Mouse (Mus musculus): ENCODE measurements around the gene Taf4. TPM values are rescaled to one million over a fixed set of nuclear protein-coding genes. Genes with fewer than 3 reads are reported as not detected.

Taf4 gene
- polyA plus RNA-seq, 1 experiment from 2014 or later: 2.0 TPM

DNA sequence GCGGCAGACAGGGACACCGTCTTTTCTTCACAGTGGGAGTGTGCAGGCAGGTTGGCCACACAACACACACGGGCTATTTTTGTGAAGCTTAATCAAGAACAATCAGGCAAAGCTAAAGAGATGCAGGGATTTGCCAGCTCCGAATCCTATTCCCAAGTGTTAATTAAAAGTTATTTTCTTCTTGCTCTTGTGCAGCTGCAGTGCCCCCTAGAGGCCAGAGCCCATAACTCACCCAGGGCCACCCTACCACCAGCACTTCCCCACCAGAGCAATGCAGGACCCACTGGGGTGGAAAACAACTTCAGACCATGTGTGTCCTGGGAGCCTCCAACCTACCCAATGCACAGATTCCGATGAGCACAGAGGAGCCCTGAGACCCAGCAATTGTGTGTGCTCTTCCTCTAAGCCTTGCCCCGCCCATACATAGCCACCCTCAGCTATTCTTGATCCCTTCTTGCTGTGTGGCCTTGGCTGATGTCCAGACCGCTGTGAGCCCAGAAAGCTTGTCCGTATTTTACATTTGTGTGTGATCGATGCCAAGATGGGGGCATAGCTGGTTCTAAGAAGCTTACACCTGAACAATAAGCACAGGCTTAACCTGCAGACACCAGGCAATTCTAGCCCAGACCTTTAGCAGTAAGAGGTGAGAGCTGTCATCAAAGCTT is 98.8 kb downstream of the Taf4 start:
- DNase-seq (no peak), ATAC-seq (ENCODE audit: low read depth) (no peak)
- no peak overlapping the region for H3K27ac ChIP-seq
- 52% methylated on average over 9 of the region's 9 CpGs for WGBS (ENCODE audit: insufficient replicate concordance)
- H3K4me3 ChIP-seq (replicated peaks): no peak overlapping the region
- H3K9ac ChIP-seq: no peak overlapping the region
- H3K9me3 ChIP-seq (replicated peaks): no peaks in the 10 kb centered on the region
- no peaks in the 10 kb centered on the region for H3K4me1 ChIP-seq (replicated peaks)
- H3K27me3 ChIP-seq: no peaks in the 10 kb centered on the region
- H3K36me3 ChIP-seq: no peaks in the 10 kb centered on the region
- no peak overlapping the region for H3K4me2 ChIP-seq

DNA sequence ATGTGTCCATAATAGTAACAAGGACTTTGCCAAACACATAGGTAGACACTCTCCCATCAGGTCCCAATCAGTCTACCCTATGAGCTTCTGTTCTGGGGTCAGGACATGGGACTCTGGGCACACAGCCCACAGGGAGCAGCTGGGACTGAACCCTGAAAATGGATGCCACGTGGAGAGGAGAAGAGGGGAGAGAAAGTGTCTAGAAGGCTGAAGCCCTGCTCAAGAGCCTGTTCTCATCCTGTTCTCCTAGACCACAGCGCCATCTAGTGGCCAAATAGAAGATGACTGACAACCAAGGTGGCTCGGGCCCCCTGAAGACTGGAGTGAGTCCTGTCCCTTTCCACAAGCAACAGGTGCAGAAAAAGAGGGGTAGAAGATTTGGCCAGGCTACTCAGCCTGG is 101.3 kb downstream of the Taf4 start:
- H3K9ac ChIP-seq: no peak overlapping the region
- no peak overlapping the region for H3K27ac ChIP-seq
- no peaks in the 10 kb centered on the region for H3K27me3 ChIP-seq
- H3K9me3 ChIP-seq (replicated peaks): no peaks in the 10 kb centered on the region
- no peaks in the 10 kb centered on the region for H3K4me1 ChIP-seq (replicated peaks)
- WGBS (ENCODE audit: insufficient replicate concordance): 8% methylated on average over 3 of the region's 3 CpGs
- H3K4me2 ChIP-seq: no peak overlapping the region
- ATAC-seq (ENCODE audit: low read depth) (0 out of 2 replicates have a peak, but pooled peaks have one; percentile 9), DNase-seq (peak; percentile 8)
- no peak overlapping the region for H3K4me3 ChIP-seq (replicated peaks)
- no peaks in the 10 kb centered on the region for H3K36me3 ChIP-seq

DNA sequence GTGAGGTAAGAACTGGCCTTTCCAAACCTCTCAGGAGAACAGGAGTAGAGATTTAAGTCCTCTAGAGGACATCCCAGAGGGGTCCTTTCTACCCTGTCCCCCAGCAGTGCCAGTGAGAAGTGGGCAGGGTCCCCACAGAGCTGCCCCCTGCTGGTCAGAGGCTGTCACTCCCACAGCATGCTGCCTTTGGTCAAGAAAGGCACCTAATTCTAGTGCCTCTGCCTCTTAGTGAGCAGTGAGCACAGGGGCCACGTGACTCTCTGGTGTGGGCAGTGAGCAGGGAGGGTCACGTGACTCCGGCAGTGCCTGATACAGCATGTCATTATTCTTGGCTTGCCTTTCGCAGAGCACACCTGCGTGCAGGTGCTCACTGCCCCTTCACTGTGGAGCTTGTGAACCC is 103.1 kb downstream of the Taf4 start:
- no peak overlapping the region for H3K27ac ChIP-seq
- H3K4me2 ChIP-seq: no peak overlapping the region
- H3K36me3 ChIP-seq: no peaks in the 10 kb centered on the region
- ATAC-seq (ENCODE audit: low read depth): no peak
- no peak overlapping the region for H3K9ac ChIP-seq
- no peak for DNase-seq
- no peaks in the 10 kb centered on the region for H3K27me3 ChIP-seq
- no peaks in the 10 kb centered on the region for H3K9me3 ChIP-seq (replicated peaks)
- no peak overlapping the region for H3K4me3 ChIP-seq (replicated peaks)
- 33% methylated on average over 5 of the region's 5 CpGs for WGBS (ENCODE audit: insufficient replicate concordance)
- no peaks in the 10 kb centered on the region for H3K4me1 ChIP-seq (replicated peaks)

DNA sequence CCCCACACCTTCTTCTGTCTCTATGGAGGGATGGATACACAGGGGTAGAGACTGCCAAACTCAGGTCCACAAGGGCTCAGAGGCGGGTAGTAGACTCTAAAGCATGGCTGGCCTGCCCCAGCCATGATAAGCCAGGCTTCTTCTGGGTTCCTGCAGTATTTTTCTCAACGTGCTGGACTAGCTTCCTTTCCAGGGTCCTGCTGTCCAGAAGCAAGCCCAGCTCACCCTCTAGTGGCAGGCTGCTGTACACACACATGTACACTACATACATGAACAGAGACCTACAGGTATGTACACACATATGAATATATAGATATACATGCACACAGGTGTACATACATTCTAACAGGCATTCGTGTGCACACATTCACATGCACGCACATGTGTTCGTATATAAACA is 103.7 kb downstream of the Taf4 start:
- DNase-seq: no peak
- Histone ChIP-seq H3K9me3 (replicated peaks) (no peaks in the 10 kb centered on the region), H3K27ac (no peak overlapping the region), H3K4me2 (no peak overlapping the region), H3K36me3 (no peaks in the 10 kb centered on the region), H3K4me1 (replicated peaks) (no peaks in the 10 kb centered on the region), H3K27me3 (no peaks in the 10 kb centered on the region), H3K9ac (no peak overlapping the region), H3K4me3 (replicated peaks) (no peak overlapping the region)
- WGBS (ENCODE audit: insufficient replicate concordance): 51% methylated on average over 5 of the region's 5 CpGs
- no peak for ATAC-seq (ENCODE audit: low read depth)

DNA sequence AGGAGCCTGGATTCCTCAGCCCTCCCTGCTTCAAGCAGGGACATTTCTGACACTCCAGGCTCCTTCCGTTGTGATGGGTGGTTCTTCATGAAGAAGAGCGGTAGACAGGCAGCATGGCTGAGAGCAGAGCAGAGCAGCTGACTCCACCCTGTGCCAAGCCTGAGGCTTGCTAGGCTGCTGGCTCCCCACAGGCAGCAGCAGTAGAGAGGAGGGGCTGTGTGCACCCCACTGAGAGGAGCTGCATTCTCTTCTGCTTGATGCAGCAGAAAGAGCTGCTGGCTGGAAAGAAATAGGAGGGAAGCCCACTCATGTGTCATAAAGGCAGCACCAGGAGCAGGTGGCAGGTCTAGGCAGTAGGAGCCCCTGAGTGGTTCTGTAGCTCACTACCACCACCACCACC is 106.6 kb downstream of the Taf4 start:
- Histone ChIP-seq H3K4me3 (replicated peaks) (no peak overlapping the region), H3K9ac (no peak overlapping the region), H3K36me3 (no peaks in the 10 kb centered on the region), H3K4me1 (replicated peaks) (no peaks in the 10 kb centered on the region), H3K27me3 (no peaks in the 10 kb centered on the region), H3K4me2 (no peak overlapping the region), H3K9me3 (replicated peaks) (no peaks in the 10 kb centered on the region), H3K27ac (no peak overlapping the region)
- 26% methylated on average over 2 of the region's 2 CpGs for WGBS (ENCODE audit: insufficient replicate concordance)
- no peak for ATAC-seq (ENCODE audit: low read depth)
- no peak for DNase-seq

DNA sequence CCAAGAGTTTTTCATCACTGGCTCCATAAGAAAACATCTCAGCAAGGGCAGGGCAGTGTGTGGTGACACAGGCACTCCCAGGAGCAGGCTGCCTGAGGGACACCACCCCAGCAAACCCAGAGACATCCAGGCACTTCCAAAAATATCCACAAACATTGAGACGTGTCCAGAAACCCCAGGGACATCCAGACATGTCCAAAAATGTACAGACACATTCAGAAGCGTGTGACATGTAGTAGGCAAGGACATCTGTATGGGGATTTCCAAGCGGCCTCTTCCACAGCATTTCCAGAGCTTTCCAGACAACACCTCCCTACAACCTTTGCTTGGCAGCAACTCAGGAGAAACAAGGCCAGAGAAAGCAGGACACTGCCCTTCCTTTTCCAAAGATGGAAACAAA is 108.8 kb downstream of the Taf4 start:
- no peak overlapping the region for H3K4me3 ChIP-seq (replicated peaks)
- H3K27ac ChIP-seq: no peak overlapping the region
- 42% methylated on average over 3 of the region's 3 CpGs for WGBS (ENCODE audit: insufficient replicate concordance)
- H3K36me3 ChIP-seq: no peaks in the 10 kb centered on the region
- DNase-seq (no peak), ATAC-seq (ENCODE audit: low read depth) (no peak)
- no peaks in the 10 kb centered on the region for H3K9me3 ChIP-seq (replicated peaks)
- H3K4me2 ChIP-seq: no peak overlapping the region
- H3K9ac ChIP-seq: no peak overlapping the region
- H3K27me3 ChIP-seq: no peaks in the 10 kb centered on the region
- no peaks in the 10 kb centered on the region for H3K4me1 ChIP-seq (replicated peaks)

DNA sequence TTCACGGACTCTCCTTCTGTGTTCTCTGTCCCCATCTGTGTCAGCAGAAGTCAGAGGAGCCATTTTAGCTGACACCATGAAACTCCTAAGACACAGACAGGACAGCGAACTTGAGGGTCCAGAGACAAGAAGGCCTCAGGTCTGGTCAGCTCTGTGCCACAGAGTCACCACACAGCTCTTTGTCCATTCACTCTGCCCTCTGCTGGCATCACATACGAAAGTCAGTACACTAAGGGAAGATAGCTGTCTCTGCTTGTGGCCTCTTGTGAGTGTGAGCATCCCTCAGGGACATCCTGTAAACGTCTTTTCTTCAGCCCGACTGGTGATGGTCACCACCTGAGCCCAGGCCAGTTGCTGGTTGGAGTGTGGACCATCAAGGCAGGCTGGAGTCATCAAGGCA is 111.3 kb downstream of the Taf4 start:
- no peaks in the 10 kb centered on the region for H3K36me3 ChIP-seq
- 46% methylated on average over 5 of the region's 5 CpGs for WGBS (ENCODE audit: insufficient replicate concordance)
- no peaks in the 10 kb centered on the region for H3K27me3 ChIP-seq
- H3K27ac ChIP-seq: no peak overlapping the region
- H3K4me3 ChIP-seq (replicated peaks): no peak overlapping the region
- ATAC-seq (ENCODE audit: low read depth) (no peak), DNase-seq (no peak)
- no peak overlapping the region for H3K4me2 ChIP-seq
- no peaks in the 10 kb centered on the region for H3K9me3 ChIP-seq (replicated peaks)
- no peaks in the 10 kb centered on the region for H3K4me1 ChIP-seq (replicated peaks)
- no peak overlapping the region for H3K9ac ChIP-seq

DNA sequence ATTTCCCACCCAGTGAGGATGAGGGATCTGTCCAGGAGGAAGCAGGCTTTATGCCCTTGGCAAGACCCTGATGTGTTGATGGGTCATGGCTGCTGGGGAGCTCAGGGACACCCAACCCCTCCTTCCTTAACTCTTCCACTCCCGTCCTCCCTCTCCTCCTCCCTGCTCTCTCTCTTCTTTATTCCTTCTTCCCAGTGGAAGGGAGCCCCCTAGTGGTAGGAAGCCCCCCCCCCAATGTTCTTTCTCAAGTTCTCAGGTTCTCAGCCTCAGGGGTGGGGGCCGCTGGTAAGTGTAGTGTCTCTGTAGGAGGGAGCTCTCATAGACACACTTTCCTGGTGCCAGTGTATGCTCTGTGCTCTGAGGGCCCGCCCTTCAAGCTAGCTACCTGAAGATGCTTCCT is 113.2 kb downstream of the Taf4 start:
- 48% methylated on average over 3 of the region's 3 CpGs for WGBS (ENCODE audit: insufficient replicate concordance)
- H3K4me3 ChIP-seq (replicated peaks): no peak overlapping the region
- H3K9me3 ChIP-seq (replicated peaks): no peaks in the 10 kb centered on the region
- H3K4me2 ChIP-seq: no peak overlapping the region
- no peaks in the 10 kb centered on the region for H3K27me3 ChIP-seq
- DNase-seq (no peak), ATAC-seq (ENCODE audit: low read depth) (no peak)
- H3K36me3 ChIP-seq: no peaks in the 10 kb centered on the region
- no peaks in the 10 kb centered on the region for H3K4me1 ChIP-seq (replicated peaks)
- H3K27ac ChIP-seq: no peak overlapping the region
- no peak overlapping the region for H3K9ac ChIP-seq

DNA sequence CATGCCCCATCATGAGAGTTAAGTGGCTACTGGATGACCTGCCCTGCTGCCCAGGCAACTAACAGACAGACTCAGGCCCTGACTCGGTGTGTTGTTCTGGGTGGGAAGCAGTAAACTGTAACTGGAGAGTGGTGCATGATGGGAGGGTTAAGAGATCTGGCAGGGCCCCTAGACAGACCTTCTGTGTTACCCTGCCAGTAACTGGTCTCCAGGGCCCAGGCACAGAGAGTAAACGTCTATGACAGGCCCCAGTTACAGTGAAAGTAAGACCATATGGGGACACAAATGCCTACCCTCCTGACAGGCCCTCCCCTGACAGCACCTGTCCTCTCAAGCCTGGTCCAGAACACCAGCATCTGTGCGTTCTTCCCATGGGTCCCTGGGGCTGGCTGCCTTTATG is 113.8 kb downstream of the Taf4 start:
- Histone ChIP-seq H3K27me3 (no peaks in the 10 kb centered on the region), H3K4me1 (replicated peaks) (no peaks in the 10 kb centered on the region), H3K27ac (no peak overlapping the region), H3K4me3 (replicated peaks) (no peak overlapping the region), H3K9me3 (replicated peaks) (no peaks in the 10 kb centered on the region), H3K4me2 (no peak overlapping the region), H3K9ac (no peak overlapping the region), H3K36me3 (no peaks in the 10 kb centered on the region)
- WGBS (ENCODE audit: insufficient replicate concordance): 44% methylated on average over 3 of the region's 3 CpGs
- no peak for ATAC-seq (ENCODE audit: low read depth)
- DNase-seq: no peak

Other genes starting within 250 kb of the Taf4 start
- gene Lsm14b, start 48.3 kb upstream of the Taf4 start, polyA plus RNA-seq (2015; fragmentation: Nextera tagmentation; extraction: Ambion mirVana): 2.0 and 2.1 TPM in 2 replicates
- gene Psma7, start 65.8 kb upstream of the Taf4 start, polyA plus RNA-seq (2015; fragmentation: Nextera tagmentation; extraction: Ambion mirVana): 423 and 429 TPM in 2 replicates
- gene Ss18l1, start 65.9 kb upstream of the Taf4 start, polyA plus RNA-seq (2015; fragmentation: Nextera tagmentation; extraction: Ambion mirVana): 0.77 and 0.87 TPM in 2 replicates
- gene Mtg2, start 93.9 kb upstream of the Taf4 start, polyA plus RNA-seq (2015; fragmentation: Nextera tagmentation; extraction: Ambion mirVana): 14.7 and 15.2 TPM in 2 replicates
- not detected in 2 replicates for gene Hrh3, start 127.8 kb upstream of the Taf4 start, polyA plus RNA-seq (2015; fragmentation: Nextera tagmentation; extraction: Ambion mirVana)
- gene Osbpl2, start 142.7 kb upstream of the Taf4 start, polyA plus RNA-seq (2015; fragmentation: Nextera tagmentation; extraction: Ambion mirVana): 10.1 and 10.4 TPM in 2 replicates
- gene Adrm1, start 194.8 kb upstream of the Taf4 start, polyA plus RNA-seq (2015; fragmentation: Nextera tagmentation; extraction: Ambion mirVana): 151 and 159 TPM in 2 replicates
- gene Lama5, start 249.2 kb upstream of the Taf4 start, polyA plus RNA-seq (2015; fragmentation: Nextera tagmentation; extraction: Ambion mirVana): 1.5 and 1.9 TPM in 2 replicates